Mouse (Mus musculus) spleen, adult 2 months (tissue): ENCODE results near the gene Oxld1. TPM values are rescaled to one million over a fixed set of nuclear protein-coding genes. Genes with fewer than 3 reads are reported as not detected.
A peak's percentile ranks its signal among the peaks of the same experiment; 100 is the strongest.

Experiments used
- DNase-seq, 2 experiments: peaks; one replicate each; pipeline versions ENCODE4 v3.0.0 to v3.0.0-alpha.2; 2012 to 2021; ENCODE audit warnings: low spot score in 2 of 2, low read depth in 1 of 2
- H3K27ac ChIP-seq: fragments of 200-500 bp; 2 replicates; pipeline ENCODE4 v1.5.1; 2012; ENCODE audit warnings: low read length, inconsistent platforms; ENCODE audit not compliant: insufficient read depth
- H3K27me3 ChIP-seq: fragments of 200-500 bp; 2 replicates; pipeline ENCODE4 v1.6.1; 2012; ENCODE audit warnings: mild to moderate bottlenecking, moderate library complexity, low read length, inconsistent platforms; ENCODE audit not compliant: control insufficient read depth, insufficient read depth
- H3K36me3 ChIP-seq: fragments of 200-500 bp; 2 replicates; pipeline ENCODE4 v1.6.1; 2012; ENCODE audit warnings: mild to moderate bottlenecking, low read length, inconsistent platforms; ENCODE audit not compliant: control insufficient read depth, insufficient read depth
- H3K4me1 ChIP-seq: fragments of 200-500 bp; 2 replicates; pipeline ENCODE4 v1.6.1; 2011; ENCODE audit warnings: inconsistent platforms; ENCODE audit not compliant: control insufficient read depth, insufficient read depth, insufficient read length
- H3K4me3 ChIP-seq: fragments of 200-500 bp; 2 replicates; pipeline ENCODE4 v1.5.1; 2011; ENCODE audit warnings: mild to moderate bottlenecking, inconsistent platforms; ENCODE audit not compliant: insufficient read depth, insufficient read length; ENCODE audit errors: extremely low read depth
- CTCF ChIP-seq: fragments of 200-500 bp; IDR thresholded peaks from 2 replicates; pipeline ENCODE4 v1.5.1; 2011; ENCODE audit warnings: mild to moderate bottlenecking, inconsistent platforms; ENCODE audit not compliant: insufficient read depth, insufficient read length, insufficient replicate concordance; ENCODE audit errors: extremely low read depth
- POLR2A ChIP-seq: fragments of 200-500 bp; IDR thresholded peaks from 2 replicates; pipeline ENCODE4 v1.6.1; 2011; ENCODE audit warnings: low read depth, low read length, inconsistent platforms
- WGBS: fragments of 180-500 bp; shearing (Covaris S2); methylation state at CpG from one replicate; pipeline ENCODE4 v1.1.7; 2018; 5-methylcytosine and 5-hydroxymethylcytosine counted together
- polyA plus RNA-seq: library from polyadenylated mRNA; depleted of rRNA; stranded (reverse); fragments of >200 nt; gene quantifications from 2 replicates; pipeline ENCODE4 v1.2.3, GENCODE M21; 2012

The Oxld1 gene
- polyA plus RNA-seq, 1 experiment, result 9.1 TPM

DNA sequence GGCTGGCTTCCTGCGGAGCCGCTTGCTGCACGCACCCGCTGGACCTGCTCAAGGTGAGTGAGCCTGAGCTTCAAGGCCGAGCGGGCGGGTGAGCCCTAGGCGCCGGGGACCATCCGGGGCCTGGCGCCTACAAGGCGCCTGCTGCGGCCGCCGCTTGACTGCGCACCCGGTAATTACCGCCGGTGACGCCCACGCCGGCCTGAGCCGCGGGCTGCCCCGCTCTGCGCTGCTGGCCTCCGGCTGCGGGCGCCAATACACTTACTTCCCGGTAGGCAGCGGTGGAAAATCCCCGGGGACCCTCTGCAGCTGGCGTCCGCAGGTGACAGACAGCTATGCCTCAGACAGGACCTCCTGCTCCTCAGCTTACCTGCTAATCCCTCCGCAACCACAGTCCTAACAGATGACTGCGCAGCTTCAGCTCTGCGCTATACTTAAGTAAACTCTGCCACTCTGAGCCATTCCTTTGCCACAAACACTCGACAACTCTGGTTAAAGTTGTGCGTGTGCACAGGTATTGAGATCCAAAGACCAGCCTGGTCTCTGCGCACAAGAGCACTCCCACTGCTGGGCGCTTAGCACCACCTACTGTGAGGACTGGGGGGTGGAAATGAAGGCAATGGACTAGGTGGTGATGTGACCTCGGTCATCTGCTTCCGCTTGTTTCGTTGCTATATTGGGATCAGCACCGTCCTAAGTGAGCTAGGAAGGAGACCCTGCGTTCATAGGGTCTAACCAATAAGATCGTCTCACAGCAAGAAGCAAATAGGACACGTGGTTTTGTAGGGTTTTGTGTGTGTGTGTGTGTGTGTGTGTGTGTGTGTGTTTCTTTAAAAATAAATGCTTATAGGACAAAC, 34.4 kb upstream of the Oxld1 start:
- WGBS, result under 1% methylated on average over 48 of the region's 48 CpGs
- Histone ChIP-seq H3K4me1 (peaks cover 10% of the 10 kb centered on the region; the same call in 1 of the 2 replicates), H3K27me3 (no peaks in the 10 kb centered on the region), H3K27ac (peak overlapping the region; percentile 10; the same call in 1 of the 2 replicates), H3K36me3 (peaks cover 13% of the 10 kb centered on the region; the same call in 1 of the 2 replicates), H3K4me3 (peak overlapping the region; percentile 73)
- DNase-seq, result peak in 1 of 2 experiments; percentile 36
- TF ChIP-seq POLR2A (no peak), CTCF (no peak)

DNA sequence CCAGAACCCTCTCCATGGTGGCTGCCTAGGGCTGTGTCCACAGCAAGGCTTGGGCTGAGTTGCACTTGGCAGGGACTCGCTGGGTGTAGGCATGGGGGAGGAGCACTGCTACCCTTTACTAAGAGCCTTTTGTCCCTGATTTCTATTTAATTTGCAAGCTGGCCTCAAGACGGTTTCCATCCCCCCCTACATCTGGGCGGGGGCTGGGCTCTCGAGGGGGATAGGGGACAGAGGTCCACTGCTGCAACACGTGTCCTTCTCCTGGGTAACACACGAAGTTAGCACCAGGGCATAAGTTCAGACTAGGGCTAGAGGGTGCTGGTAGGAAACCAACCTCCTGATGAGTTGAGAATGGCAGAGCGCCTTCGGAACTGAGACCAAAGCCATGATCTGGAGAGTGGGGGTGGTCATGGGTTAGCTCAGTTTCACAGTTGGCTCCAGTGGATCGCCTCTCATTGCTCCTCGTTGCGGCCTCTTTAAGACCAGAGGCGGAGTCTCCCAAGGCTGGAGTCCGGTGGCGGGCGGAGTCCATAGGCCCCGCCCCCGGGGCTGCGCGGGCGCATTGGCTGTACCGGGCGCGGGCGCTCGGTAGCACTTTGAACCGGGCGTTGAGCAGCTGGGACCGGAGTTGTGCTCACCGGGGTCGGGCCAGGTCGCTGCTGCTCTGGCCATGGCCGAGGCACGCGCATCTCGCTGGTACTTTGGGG, 33.6 kb upstream of the Oxld1 start, which contains the start of gene Slc25a10:
Slc25a10 (plus strand) TSS at position 524 of the 707 bp plus-strand sequence.
- WGBS, result 1% methylated on average over 35 of the region's 35 CpGs
- H3K4me3 ChIP-seq, result peak within 1 kb of the TSS; percentile 73
- no peaks in the 10 kb centered on the region for H3K27me3 ChIP-seq
- H3K4me1 ChIP-seq, result peaks cover 10% of the 10 kb centered on the region; the same call in 1 of the 2 replicates
- no peak for TF ChIP-seq POLR2A
- peak in 1 of 2 experiments; percentile 79 for DNase-seq
- H3K27ac ChIP-seq, result peak within 1 kb of the TSS; percentile 10; the same call in 1 of the 2 replicates
- H3K36me3 ChIP-seq, result peaks cover 16% of the 10 kb centered on the region; the same call in 1 of the 2 replicates

DNA sequence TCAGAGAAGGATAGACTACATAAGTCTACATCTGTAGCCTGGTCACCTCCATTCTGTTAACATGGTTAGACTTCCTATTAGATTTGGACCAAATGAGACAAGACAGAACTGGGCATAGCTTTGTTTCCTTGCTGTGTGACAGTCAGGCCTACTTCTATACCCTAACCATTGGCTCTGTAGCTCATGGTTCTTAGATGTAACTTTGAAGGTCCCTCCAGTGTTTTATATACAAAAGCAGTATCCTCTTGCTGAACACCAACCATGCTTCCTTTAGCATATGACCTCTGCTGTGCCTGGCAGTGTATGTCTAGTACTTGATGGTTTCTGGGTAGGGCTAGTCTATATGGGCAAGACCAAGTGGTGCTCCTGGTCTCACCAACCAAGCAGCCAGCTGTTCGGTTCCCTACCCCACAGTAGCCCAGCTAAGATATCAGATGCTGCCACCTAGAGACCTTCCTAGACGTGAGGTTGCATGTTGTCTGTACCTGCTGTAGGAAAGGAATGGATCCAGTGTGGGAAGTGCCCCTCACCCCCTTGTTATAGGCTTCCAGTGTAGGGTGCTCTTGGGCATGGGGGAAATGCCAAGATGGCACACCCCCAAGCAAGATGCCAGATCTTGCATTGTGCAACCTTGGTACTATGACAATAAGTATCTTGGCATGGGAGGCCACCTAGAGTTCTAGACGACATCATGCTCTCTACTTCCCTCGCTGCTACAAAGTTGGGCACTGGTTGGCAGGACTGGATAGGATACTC, 32.6 kb upstream of the Oxld1 start:
- peaks cover 16% of the 10 kb centered on the region; the same call in 1 of the 2 replicates for H3K36me3 ChIP-seq
- peaks cover 12% of the 10 kb centered on the region; the same call in 1 of the 2 replicates for H3K4me1 ChIP-seq
- H3K27ac ChIP-seq, result no peak overlapping the region
- no peak for DNase-seq
- no peak overlapping the region for H3K4me3 ChIP-seq
- 52% methylated on average over 4 of the region's 4 CpGs for WGBS
- TF ChIP-seq CTCF (no peak), POLR2A (no peak)
- no peaks in the 10 kb centered on the region for H3K27me3 ChIP-seq

DNA sequence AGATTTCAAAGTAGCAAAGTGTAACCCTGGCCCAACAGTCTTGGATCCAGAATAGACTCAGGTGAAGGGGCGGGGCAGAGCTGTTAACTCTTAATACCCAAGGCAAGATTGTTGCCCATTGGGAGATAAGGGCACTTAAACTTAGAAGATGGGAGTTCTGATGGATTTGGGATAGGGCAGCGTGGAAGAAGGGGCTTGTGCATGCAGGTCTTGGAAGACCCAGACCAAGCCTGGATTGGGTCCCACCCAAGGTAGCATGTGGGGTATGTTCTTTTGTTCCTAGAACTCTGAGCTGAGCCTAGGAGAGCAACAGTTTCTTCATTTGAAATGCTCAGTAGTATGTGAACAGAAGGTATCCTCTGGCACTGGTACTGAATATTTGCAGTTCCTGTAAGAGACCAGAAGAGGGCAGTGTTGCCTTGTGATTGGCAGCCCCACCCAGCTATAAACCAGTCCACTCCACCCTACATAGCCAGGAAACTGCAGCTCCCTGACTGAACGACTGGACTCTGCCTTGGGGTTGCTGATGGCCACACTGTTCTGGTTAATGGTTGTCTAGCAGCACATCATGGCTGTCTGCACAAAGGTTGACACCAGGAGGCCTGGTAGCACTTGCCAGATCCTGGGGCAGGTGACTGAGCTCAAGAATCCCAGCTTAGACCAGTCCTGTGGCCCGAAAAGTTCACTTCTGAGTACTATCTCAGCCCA, 31.3 kb upstream of the Oxld1 start:
- TF ChIP-seq CTCF (peak; percentile 77; the same call in 1 of the 2 replicates), POLR2A (no peak)
- peaks cover 13% of the 10 kb centered on the region for H3K4me1 ChIP-seq
- DNase-seq, result peak; percentile 56 to 65
- no peak overlapping the region for H3K27ac ChIP-seq
- H3K4me3 ChIP-seq, result no peak overlapping the region
- no peaks in the 10 kb centered on the region for H3K27me3 ChIP-seq
- peaks cover 14% of the 10 kb centered on the region; the same call in 1 of the 2 replicates for H3K36me3 ChIP-seq
- 70% methylated on average over 4 of the region's 4 CpGs for WGBS

- WGBS, result 85% methylated on average over 4 of the region's 4 CpGs
- TF ChIP-seq POLR2A (no peak), CTCF (no peak)
- no peaks in the 10 kb centered on the region for H3K27me3 ChIP-seq
- no peak overlapping the region for H3K4me3 ChIP-seq
- peaks cover 14% of the 10 kb centered on the region; the same call in 1 of the 2 replicates for H3K36me3 ChIP-seq
- no peak for DNase-seq
- peaks cover 15% of the 10 kb centered on the region for H3K4me1 ChIP-seq
- no peak overlapping the region for H3K27ac ChIP-seq
Measured at GRCm38 (mm10) chr11:120488516-120488915, 30.6 kb upstream of the Oxld1 start.

DNA sequence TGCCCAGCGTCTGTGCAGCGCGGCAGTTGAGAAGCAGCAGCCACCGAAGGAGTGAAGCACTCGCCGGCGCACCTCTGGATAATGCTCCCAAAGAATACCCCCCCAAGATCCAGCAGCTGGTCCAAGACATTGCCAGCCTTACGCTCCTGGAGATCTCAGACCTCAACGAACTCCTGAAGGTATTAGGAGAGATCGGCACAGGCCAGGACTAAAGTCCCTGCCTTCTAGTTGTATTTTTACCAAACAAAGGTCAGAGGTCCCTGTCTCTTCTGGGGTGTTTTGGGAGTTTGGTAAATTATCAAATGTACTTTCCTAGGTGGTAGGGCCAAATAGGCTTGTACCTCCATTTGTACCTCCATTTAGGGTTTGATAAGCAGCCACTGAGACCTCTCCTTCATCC, 27.4 kb upstream of the Oxld1 start:
- H3K27ac ChIP-seq, result no peak overlapping the region
- H3K4me1 ChIP-seq, result peaks cover 8% of the 10 kb centered on the region
- H3K36me3 ChIP-seq, result peaks cover 26% of the 10 kb centered on the region
- TF ChIP-seq CTCF (no peak), POLR2A (no peak)
- no peak for DNase-seq
- 11% methylated on average over 10 of the region's 10 CpGs for WGBS
- H3K27me3 ChIP-seq, result no peaks in the 10 kb centered on the region
- H3K4me3 ChIP-seq, result peak overlapping the region; percentile 87; the same call in 1 of the 2 replicates
